Mouse (Mus musculus) spleen, postnatal 4 days (tissue): ENCODE measurements around the gene Rnase10.
"Not testable (repeated sequence)": the region's sequence is repeated elsewhere in the genome, so short reads cannot be mapped to it uniquely, and the experiment has no call there.

Experiments
- DNase-seq, 2 experiments: peaks; one replicate each; pipeline ENCODE4 v3.0.0; 2022; ENCODE audit warnings: low spot score in 2 of 2

Gene Rnase10

GRCm38 (mm10) chr14:51007152-51007801, at the start of gene Rnase10:
TSS of gene Rnase10 (plus strand) at chr14:51007751.
- DNase-seq: no peak

- not testable (repeated sequence) for DNase-seq
Measured at GRCm38 (mm10) chr14:50958289-50958995, 49.1 kb upstream of the Rnase10 start.

GRCm38 (mm10) chr14:50968216-50968980, 39.2 kb upstream of the Rnase10 start:
- no peak for DNase-seq

GRCm38 (mm10) chr14:50969041-50969440, 38.5 kb upstream of the Rnase10 start:
- DNase-seq: no peak

GRCm38 (mm10) chr14:50969558-50970544, 37.7 kb upstream of the Rnase10 start:
- peak in 1 of 2 experiments; percentile 53 for DNase-seq

- DNase-seq: peak in 1 of 2 experiments; percentile 57
Measured at GRCm38 (mm10) chr14:50970822-50971221, 36.7 kb upstream of the Rnase10 start.

GRCm38 (mm10) chr14:50973054-50973453, 34.5 kb upstream of the Rnase10 start:
- DNase-seq: not testable (repeated sequence)

- no peak for DNase-seq
Measured at GRCm38 (mm10) chr14:50973700-50974099, 33.9 kb upstream of the Rnase10 start.

GRCm38 (mm10) chr14:50975001-50975400, 32.5 kb upstream of the Rnase10 start:
- peak in 1 of 2 experiments; percentile 50 for DNase-seq

- no peak for DNase-seq
Measured at GRCm38 (mm10) chr14:50976674-50977073, 30.9 kb upstream of the Rnase10 start.

- not testable (repeated sequence) for DNase-seq
Measured at GRCm38 (mm10) chr14:50978451-50978850, 29.1 kb upstream of the Rnase10 start.

GRCm38 (mm10) chr14:50979631-50980030, 27.9 kb upstream of the Rnase10 start:
- DNase-seq: peak in 1 of 2 experiments; percentile 49

- no peak for DNase-seq
Measured at GRCm38 (mm10) chr14:50981207-50981606, 26.3 kb upstream of the Rnase10 start.

- no peak for DNase-seq
Measured at GRCm38 (mm10) chr14:50981837-50982236, 25.7 kb upstream of the Rnase10 start.

GRCm38 (mm10) chr14:50987668-50988067, 19.9 kb upstream of the Rnase10 start:
- DNase-seq: peak in 1 of 2 experiments; percentile 49

GRCm38 (mm10) chr14:50991037-50991436, 16.5 kb upstream of the Rnase10 start:
- DNase-seq: no peak

- no peak for DNase-seq
Measured at GRCm38 (mm10) chr14:50997088-50997487, 10.5 kb upstream of the Rnase10 start.

GRCm38 (mm10) chr14:50997999-50998666, 9.4 kb upstream of the Rnase10 start:
- no peak for DNase-seq

- DNase-seq: no peak
Measured at GRCm38 (mm10) chr14:51007914-51008713, 563 bp downstream of the Rnase10 start.

- no peak for DNase-seq
Measured at GRCm38 (mm10) chr14:51008781-51009180, 1.2 kb downstream of the Rnase10 start.
